Mouse (Mus musculus) mouse embryonic stem cell (cell line): ENCODE measurements around the gene Gm5901.
"Not testable (repeated sequence)": the region's sequence is repeated elsewhere in the genome, so short reads cannot be mapped to it uniquely, and the experiment has no call there.

Source experiments
- in situ Hi-C, 2 experiments: fragments of 300-500 bp; cut with MboI; formaldehyde crosslinking; loops; 1 replicate in 1 of 2; 3 replicates in 1 of 2; pipeline ENCODE4 v1.14.3; 2019 to 2020; ENCODE audit warnings: low sequenced_read_pairs in 2 of 2, low pct_unique_long_range_greater_than_20kb in 1 of 2, mixed read lengths in 1 of 2; ENCODE audit not compliant: unreplicated experiment in 1 of 2

Gm5901 gene

GRCm38 (mm10) chr7:105399058-105399934, 24.5 kb downstream of the Gm5901 start:
- in situ Hi-C loops: loop anchor here in 1 of 2 experiments (25.0 kb wide), 1 partner anchor 1162 kb away; the partner anchor contains the start of gene Trim34a

GRCm38 (mm10) chr7:105399935-105400624, 25.2 kb downstream of the Gm5901 start, which contains the start of gene Fam160a2:
TSS of gene Fam160a2 (minus strand) at chr7:105400054.
- in situ Hi-C loops: loop anchor here in 1 of 2 experiments (25.0 kb wide), 1 partner anchor 1163 kb away; the partner anchor contains the start of gene Trim34a

- in situ Hi-C loops: no loop called here
Measured at GRCm38 (mm10) chr7:105404268-105404667, 29.4 kb downstream of the Gm5901 start, which contains the start of gene Cnga4. TSS of gene Cnga4 (plus strand) at chr7:105404568.

- in situ Hi-C loops: loop anchor here in 1 of 2 experiments (5.0 kb wide), 1 partner anchor 66 kb away; no protein-coding TSS in a partner anchor
Measured at GRCm38 (mm10) chr7:105406322-105406721, 31.5 kb downstream of the Gm5901 start.

- in situ Hi-C loops: not testable (repeated sequence)
Measured at GRCm38 (mm10) chr7:105411874-105412632, 37.2 kb downstream of the Gm5901 start.

GRCm38 (mm10) chr7:105414385-105414784, 39.5 kb downstream of the Gm5901 start:
- in situ Hi-C loops: no loop called here

- in situ Hi-C loops: no loop called here
Measured at GRCm38 (mm10) chr7:105416529-105416928, 41.7 kb downstream of the Gm5901 start.

- in situ Hi-C loops: no loop called here
Measured at GRCm38 (mm10) chr7:105418106-105418505, 43.3 kb downstream of the Gm5901 start.

GRCm38 (mm10) chr7:105420903-105421302, 46.1 kb downstream of the Gm5901 start:
- in situ Hi-C loops: no loop called here

- in situ Hi-C loops: no loop called here
Measured at GRCm38 (mm10) chr7:105424368-105424767, 49.5 kb downstream of the Gm5901 start.

GRCm38 (mm10) chr7:105425424-105426043, 50.7 kb downstream of the Gm5901 start, which contains the start of gene Cckbr:
TSS of gene Cckbr (plus strand) at chr7:105425731.
- in situ Hi-C loops: no loop called here

GRCm38 (mm10) chr7:105426051-105426450, 51.2 kb downstream of the Gm5901 start:
- in situ Hi-C loops: no loop called here
